Mouse (Mus musculus) thymus, adult 2 months (tissue): ENCODE results near the gene Sh3pxd2a.

ENCODE experiments used
- CTCF ChIP-seq: fragments of 200-500 bp; IDR thresholded peaks from 2 replicates; pipeline ENCODE4 v1.5.1; 2012; ENCODE audit warnings: mild to moderate bottlenecking, control low read depth, low read length, moderate library complexity, borderline replicate concordance; ENCODE audit not compliant: control insufficient read depth, poor library complexity, insufficient read depth; ENCODE audit errors: extremely low read depth
- POLR2A ChIP-seq: fragments of 200-500 bp; IDR thresholded peaks from 2 replicates; pipeline ENCODE4 v1.6.1; 2012; ENCODE audit warnings: mild to moderate bottlenecking, low read length, control low read depth, moderate library complexity; ENCODE audit not compliant: control insufficient read depth, poor library complexity, insufficient read depth; ENCODE audit errors: extremely low read depth

DNA sequence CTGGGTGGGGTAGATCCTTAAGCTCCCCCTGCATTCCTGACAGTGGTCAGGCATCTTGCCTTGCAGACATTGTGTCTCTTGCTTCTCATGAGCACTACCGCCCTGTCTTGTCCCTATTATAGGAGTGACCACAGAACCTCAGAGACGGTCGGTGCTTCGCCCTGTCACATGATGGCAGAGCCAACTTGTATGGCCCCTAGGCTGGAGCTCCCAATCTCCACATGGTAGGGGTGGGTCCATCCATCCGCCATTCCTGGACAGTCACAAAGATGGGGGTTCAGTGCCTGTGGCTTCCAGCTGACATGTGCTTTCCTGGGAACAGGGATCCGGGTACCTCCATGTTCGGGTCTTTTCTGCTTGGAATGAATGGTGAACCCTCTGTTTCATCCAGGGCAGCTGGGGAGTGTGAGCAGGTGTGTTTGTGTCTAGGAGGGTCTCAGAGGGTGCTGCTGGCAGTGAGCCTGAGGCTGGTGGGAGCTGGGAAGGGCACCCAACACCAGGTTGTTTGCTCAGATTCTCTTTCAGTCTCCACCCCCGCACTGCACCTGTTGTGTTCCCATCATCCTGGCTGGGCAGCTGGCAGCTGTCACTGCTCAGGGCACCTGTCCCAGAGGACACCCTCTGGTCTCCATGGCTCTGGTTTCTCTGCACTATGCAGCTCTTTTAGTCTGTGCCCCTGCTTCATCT, 241.9 kb downstream of the Sh3pxd2a start:
- no peak for TF ChIP-seq CTCF
- no peak for TF ChIP-seq POLR2A
